Mouse (Mus musculus) spleen, adult 2 months (tissue): ENCODE data around the gene Rassf7.

Experiments used
- CTCF ChIP-seq: fragments of 200-500 bp; IDR thresholded peaks from 2 replicates; pipeline ENCODE4 v1.5.1; 2011; ENCODE audit warnings: mild to moderate bottlenecking, inconsistent platforms; ENCODE audit not compliant: insufficient read depth, insufficient read length, insufficient replicate concordance; ENCODE audit errors: extremely low read depth
- POLR2A ChIP-seq: fragments of 200-500 bp; IDR thresholded peaks from 2 replicates; pipeline ENCODE4 v1.6.1; 2011; ENCODE audit warnings: low read depth, low read length, inconsistent platforms

GRCm38 (mm10) chr7:141230570-141230969, 14.9 kb downstream of the Rassf7 start:
- TF ChIP-seq CTCF (no peak), POLR2A (no peak)
